Mouse (Mus musculus) liver, postnatal 0 days (tissue): ENCODE data around the gene Dnajc6.

Experiments used
- CTCF ChIP-seq: sonication (generic); IDR thresholded peaks from 2 replicates; pipeline ENCODE4 v1.5.1; 2016; ENCODE audit warnings: antibody characterized with exemption, low read depth
- EP300 ChIP-seq: IDR thresholded peaks from 2 replicates; pipeline ENCODE4 v1.6.1; 2016; ENCODE audit warnings: antibody characterized with exemption, low read depth, mild to moderate bottlenecking

DNA sequence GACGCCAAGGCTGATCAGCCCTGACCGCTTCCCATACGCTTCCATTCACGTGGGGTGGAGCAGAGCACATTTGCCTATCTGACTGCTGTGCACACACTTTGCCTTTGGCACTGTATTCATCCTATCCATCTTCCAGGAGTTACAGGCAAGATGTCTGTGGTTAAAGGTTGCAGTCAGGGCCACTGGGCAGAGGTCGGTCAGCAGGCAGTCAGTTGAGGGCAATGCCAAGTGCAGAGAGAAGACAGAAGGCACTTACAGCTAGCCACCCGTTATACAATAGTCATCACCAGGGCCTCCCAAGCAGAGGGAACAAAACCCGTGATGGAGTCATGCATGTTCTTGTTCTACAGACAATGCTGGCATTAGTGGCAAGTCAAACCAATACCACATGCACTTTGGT lies 82.3 kb downstream of the Dnajc6 start:
- TF ChIP-seq CTCF: no peak
- no peak for TF ChIP-seq EP300
